Mouse (Mus musculus) layer of hippocampus, adult 2 months (tissue): ENCODE measurements around the gene BC024978. TPM values are rescaled to one million over a fixed set of nuclear protein-coding genes. Genes with fewer than 3 reads are reported as not detected.

Experiments
- DNase-seq, 2 experiments: peaks; one replicate each; pipeline ENCODE4 v3.0.0; 2022; ENCODE audit warnings: low spot score in 2 of 2
- H3K27ac ChIP-seq: fragments of 200-600 bp; 2 replicates; pipeline ENCODE4 v1.8.1; 2022
- H3K4me3 ChIP-seq: fragments of 200-600 bp; 2 replicates; pipeline ENCODE4 v1.8.1; 2022; ENCODE audit warnings: mild to moderate bottlenecking
- CTCF ChIP-seq: fragments of 200-600 bp; conservative IDR thresholded peaks from 2 replicates; pipeline ENCODE4 v1.8.1; 2022; ENCODE audit warnings: antibody characterized with exemption, mild to moderate bottlenecking, moderate library complexity
- total RNA-seq, 2 experiments: library from RNA; stranded (reverse); gene quantifications; 2 replicates each; pipeline ENCODE4 v1.2.3; 2021

Gene BC024978
- total RNA-seq, 2 experiments from 2014 or later, result 19.5 to 21.7 TPM

DNA sequence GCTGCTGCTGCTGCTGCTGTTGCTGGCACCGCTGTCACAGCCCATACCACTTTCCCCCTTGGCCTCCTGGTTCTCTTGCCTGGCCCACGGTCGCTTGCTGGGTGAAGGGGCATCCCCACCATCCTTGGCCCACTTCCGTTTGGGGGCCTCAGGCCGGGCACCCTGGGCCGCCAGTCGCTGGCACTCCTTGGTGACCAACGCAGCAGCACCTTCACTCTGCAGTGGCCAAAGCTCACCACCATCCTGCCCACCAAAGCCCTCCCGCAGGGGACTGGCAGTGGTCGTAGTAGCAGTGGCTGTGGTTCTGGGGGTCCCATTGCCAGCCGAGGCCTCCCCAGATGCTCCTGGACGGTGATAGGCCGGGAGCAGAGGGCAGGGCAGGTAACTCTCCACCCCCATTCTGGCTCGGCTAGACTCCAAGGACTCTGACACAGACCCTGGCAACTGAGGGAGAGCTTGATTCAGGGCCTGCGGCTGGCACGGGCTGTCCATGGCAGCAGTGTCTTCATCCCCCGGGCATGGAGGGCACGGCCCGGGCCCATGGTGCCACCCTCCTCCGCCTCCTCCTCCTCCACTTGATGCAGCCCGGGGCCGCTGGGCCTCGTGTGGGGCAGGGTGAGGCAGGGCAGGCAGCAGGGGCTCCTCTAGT, 30.4 kb upstream of the BC024978 start:
- Histone ChIP-seq H3K27ac (peak overlapping the region; percentile 99), H3K4me3 (peak overlapping the region; percentile 91)
- no peak for TF ChIP-seq CTCF
- no peak for DNase-seq

DNA sequence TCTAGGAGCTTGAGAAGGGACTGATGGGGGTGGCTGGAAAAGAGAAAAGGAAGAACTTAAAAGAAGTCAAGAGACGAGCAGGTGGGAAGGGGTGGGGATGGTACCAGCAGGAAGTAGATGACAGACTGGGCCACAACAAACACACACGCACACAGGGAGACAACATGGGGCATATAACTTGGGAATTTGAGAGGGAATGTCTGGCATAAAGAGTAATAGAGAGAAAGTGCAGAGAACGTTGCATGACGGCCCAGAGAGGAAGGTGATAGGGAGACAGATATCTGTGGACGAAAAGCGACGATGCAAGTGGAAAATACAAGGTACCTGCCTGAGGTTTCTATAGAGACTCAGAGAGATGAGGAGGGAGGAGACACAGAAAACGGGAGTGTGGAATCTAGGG, 29.9 kb upstream of the BC024978 start:
- Histone ChIP-seq H3K27ac (peak overlapping the region; percentile 99), H3K4me3 (peak overlapping the region; percentile 91)
- no peak for DNase-seq
- TF ChIP-seq CTCF, result no peak

DNA sequence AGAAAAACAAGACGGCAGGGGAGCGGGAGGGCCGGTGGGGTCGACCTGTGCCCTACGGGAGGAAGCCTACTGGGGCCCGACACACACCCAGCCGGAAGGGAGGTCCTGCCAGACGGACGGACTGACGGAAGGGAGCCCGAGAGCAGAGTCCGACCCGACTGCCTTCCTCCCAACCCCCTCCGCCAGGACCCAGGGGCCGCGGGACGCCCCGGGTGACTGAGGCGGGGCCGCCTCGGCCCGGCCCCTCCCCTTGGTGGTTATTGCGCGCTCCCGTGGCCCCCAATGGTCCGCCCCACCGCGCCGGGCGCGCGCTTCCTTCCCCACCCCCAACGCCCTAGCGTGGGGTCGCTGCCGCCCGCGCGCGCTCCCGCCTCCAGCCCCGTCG, 29.4 kb upstream of the BC024978 start:
- TF ChIP-seq CTCF, result no peak
- DNase-seq, result peak; percentile 71 to 78
- peak overlapping the region; percentile 99 for H3K27ac ChIP-seq
- H3K4me3 ChIP-seq, result peak overlapping the region; percentile 91

DNA sequence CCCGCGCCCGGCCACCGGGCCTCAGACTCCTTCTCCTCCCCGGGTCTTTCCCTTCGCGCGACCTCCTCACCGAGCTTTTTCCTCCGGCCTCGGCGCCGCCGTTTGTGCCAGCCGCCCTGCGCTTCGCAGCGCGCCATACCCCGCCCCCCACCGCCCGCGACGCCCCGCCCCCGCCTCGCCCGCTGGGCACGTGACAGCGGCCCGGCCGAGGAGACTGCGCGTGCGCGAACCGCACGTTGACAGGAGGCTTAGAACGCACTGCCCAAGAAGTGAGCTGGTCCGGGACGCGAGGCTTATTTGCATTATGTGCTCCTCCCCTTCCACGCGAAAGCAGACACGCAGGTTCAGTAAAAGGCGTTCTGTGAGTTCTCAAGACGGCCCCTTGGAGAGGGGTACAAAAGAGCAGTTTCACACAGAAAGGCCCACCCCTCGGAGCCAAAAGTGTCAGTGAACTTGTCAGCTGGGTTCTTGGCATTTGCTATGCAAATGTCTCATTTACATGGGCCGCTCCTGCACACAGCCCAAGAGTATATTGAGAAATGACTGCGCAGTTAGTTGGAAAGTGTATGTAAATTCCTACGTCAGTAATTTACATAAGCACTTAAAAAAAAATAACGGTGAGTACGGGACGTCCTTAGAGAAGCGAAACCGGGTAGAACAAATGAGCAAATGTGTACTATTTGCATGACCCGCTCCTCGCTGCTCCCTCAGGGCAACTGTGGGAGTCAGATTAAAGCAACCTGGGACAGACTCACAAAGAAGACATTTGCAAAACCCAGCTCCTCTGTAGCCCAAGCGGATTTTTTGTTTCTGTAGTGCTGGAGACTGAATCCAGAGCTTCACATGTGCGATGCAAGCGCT, 28.7 kb upstream of the BC024978 start, which contains the start of gene Egln2:
Egln2 (minus strand) TSS at position 189 of the 861 bp plus-strand sequence.
- TF ChIP-seq CTCF, result no peak
- peak; percentile 94 to 95 for DNase-seq
- peak within 1 kb of the TSS; percentile 99 for H3K27ac ChIP-seq
- peak within 1 kb of the TSS; percentile 91 for H3K4me3 ChIP-seq

DNA sequence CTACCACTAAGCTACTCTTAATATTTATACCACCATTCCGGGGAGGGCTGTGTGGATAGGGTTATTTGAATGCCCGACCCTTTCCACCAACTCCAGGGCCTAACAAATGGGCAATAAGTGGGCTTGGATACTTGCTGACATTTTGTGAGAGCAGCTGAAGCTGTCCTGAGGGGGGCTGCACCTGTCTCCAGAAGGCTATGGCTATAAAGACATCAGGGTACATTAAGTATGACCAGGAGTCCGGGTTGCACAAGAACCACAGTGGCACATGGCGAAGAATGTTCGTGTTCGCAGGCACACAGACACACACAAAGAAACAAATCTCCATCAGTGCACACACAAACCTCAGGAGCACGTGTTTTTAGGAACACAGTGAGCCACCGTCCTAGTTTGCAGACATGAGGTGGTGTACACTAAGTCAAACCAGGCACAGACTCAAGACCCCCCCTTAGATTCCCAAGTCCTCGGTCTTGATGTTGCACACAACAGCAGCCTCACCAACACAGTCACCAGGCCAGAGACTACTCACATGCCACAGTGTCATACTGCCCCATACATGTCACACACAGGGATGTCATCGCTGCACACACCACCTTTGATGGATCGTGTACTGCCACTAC, 28.0 kb upstream of the BC024978 start:
- Histone ChIP-seq H3K4me3 (peak overlapping the region; percentile 91), H3K27ac (peak overlapping the region; percentile 99)
- no peak for TF ChIP-seq CTCF
- no peak for DNase-seq

DNA sequence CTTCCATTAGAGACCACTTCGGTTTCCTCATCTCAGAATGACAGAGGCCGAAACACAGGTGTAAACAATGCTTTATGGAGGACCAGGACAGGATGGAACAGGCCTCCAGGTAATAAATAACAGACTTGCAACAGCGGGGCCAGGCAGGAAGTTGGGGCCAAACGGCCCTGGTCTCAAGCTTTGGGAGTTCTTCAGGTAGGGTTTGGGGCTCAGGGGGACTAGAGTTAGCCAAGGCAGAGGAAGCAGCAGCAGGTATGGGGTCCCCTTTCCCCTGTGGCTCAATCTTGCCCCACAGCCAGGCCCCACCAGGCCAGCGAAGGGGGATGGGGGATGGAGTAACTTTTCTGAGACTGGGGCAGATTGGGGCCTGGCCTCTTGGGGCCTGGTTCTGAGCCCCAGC, 27.2 kb upstream of the BC024978 start:
- no peak for TF ChIP-seq CTCF
- DNase-seq, result no peak
- Histone ChIP-seq H3K4me3 (no peak overlapping the region), H3K27ac (no peak overlapping the region)

DNA sequence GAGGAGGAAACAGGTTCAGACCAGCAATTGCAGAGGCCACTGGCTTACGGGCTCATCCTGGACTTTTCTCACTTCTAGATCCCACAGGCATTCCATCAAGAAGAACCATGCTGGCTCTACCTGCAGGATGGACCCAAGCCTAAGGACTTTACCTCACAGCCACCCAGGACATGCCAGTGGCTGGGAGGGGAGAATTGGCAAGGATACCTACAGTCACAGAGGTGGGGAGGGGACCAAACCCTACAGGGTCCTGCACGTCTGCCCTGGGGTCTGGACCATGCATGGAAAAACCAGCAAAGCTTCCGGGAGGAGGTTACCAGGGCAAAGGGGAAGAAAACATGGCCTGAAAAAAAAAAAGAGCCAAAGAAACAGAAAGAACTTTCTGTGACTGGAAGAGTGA, 24.6 kb upstream of the BC024978 start:
- no peak for TF ChIP-seq CTCF
- Histone ChIP-seq H3K27ac (no peak overlapping the region), H3K4me3 (no peak overlapping the region)
- no peak for DNase-seq

DNA sequence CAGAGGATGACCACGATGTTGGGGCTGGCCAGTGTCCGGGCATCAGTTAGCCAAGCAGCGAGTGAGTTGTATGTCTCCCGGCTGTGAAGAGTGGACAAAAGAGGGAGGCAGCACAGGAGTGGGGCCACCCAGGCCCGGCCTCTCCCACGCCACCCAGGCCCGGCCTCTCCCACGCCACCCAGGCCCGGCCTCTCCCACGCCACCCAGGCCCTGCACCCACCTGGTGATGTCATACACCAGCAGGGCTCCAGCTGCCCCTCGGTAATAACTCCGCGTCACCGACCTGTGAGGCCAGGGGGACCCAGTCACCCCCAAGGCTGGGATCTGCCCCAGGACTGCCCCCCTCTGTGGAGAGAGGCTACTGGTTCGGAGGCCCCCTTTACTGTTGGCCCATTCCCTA, 21.1 kb upstream of the BC024978 start:
- Histone ChIP-seq H3K27ac (no peak overlapping the region), H3K4me3 (no peak overlapping the region)
- no peak for TF ChIP-seq CTCF
- DNase-seq, result no peak

DNA sequence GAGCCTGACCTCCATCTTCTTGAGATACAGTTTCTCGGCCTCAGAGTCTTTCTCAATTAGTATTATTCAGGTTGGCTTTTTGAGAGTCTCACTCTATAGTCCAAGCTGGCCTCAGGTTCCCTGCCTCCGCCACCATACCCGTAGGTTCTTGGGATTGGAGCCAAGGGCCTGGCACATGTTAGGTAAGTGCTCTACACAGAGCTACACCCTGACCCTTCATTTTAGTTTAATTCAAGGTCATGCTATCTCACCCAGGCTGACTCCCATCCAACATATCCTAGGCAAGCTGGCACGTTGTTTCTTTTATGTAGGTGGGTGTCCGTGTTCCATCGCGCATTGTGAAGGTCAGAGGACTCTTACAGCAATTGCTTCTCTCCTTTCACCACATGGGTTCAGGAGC, 20.7 kb upstream of the BC024978 start:
- no peak overlapping the region for H3K4me3 ChIP-seq
- no peak overlapping the region for H3K27ac ChIP-seq
- TF ChIP-seq CTCF, result no peak
- DNase-seq, result no peak

DNA sequence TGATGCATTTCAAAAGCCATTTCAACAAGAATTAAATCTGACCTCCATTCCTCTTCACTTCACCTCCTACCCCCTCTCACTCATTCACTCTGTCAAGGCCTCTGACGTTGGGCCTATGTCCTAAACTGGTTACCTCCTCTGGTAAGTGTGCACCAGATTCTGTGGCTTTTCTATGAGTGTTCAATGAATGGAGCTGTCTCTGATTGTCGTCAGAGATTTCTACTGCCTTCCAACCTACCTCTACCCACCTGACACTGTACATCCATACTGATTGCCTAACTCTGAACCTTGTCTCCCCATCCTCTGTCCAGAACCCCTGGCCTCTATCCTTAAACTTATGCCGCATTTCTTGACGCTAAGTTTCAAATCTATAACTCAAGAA, 17.6 kb upstream of the BC024978 start:
- DNase-seq, result no peak
- no peak for TF ChIP-seq CTCF
- H3K4me3 ChIP-seq, result peak overlapping the region; percentile 79
- H3K27ac ChIP-seq, result peak overlapping the region; percentile 92

DNA sequence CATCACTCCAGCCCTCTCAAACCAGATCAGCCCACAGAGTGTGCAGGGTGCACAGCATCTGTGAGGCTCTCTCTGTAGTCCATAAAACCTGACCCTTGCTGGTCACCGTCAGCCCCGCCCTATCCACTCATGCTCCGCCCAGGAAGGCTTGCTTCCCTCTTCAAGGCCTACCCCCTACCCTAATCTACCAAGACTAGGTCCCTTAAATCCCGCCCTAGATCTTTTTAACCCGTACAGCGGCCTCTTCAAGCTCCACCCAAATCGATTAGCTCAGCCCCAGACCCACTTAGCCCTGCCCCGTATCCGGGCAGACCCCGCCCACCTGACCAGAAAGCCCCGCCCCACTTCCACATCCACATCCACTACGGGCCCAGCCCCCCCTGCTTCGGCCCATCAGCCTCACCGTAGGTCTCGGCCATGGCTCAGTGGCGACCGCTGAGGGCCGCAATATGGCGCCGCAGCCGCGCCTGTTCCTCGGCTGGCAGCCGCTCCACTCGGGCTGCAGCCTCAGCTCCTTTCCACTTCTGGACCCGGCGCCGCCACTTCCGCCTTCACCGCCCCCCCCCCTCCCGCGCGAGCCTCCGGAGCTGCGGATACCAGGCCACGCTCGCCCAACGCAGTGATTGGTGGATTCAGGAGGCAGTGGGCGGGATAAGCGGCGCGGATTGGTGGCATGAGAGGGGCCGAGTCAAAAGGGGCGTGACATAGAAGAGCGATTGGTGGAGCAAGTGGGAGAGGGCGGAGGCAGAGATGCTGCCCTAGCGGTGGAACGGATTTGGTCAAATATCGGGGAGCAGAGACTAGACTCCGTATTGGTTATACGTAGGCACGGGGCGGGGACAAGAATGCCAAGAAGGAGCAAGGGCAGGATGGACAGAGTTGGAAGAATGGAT, 17.0 kb upstream of the BC024978 start, which contains the start of gene Rab4b:
Rab4b (minus strand) TSS at position 573 of the 893 bp plus-strand sequence.
- peak within 1 kb of the TSS; percentile 79 for H3K4me3 ChIP-seq
- DNase-seq, result peak; percentile 99 to 100
- TF ChIP-seq CTCF, result peak; percentile 79
- peak within 1 kb of the TSS; percentile 92 for H3K27ac ChIP-seq

DNA sequence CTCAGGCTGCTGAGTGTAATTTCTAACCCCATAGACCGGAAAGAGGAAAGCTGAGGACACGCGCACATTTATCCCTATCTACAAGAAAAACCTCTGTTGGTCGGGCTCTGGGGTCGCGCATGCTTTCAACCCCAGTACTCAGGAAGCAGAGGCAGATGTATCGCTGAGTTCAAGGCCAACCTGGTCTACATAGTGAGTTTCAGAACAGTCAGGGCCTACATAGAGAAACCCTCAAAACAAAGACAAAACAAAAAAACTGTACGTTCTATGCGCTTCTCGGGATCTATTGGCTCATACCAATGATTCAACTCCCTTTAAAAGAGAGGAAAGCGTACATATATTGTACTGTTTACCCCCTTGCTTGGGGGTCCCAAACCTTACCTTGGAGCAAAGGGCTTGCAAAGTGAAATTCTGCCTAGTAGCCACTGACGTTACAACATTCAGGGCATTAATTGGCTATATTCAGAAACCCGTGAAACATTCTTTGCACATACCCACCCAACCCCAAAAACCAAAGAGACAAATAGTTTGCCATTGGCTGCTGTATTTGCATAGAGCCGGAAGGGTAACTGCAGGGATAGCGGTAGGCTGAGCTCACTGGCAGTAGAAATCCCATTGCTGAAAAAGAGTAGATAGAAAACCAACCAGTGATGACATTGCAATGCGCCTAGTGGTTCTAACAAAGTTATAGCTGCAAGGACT, 16.2 kb upstream of the BC024978 start:
- H3K4me3 ChIP-seq, result peak overlapping the region; percentile 79
- no peak for TF ChIP-seq CTCF
- DNase-seq, result no peak
- H3K27ac ChIP-seq, result peak overlapping the region; percentile 86
